Mouse (Mus musculus): ENCODE data around the gene Sart1.
"Not testable (repeated sequence)": the region's sequence is repeated elsewhere in the genome, so short reads cannot be mapped to it uniquely, and the experiment has no call there.

Gene Sart1

GRCm38 (mm10) chr19:5413840-5414239, 25.3 kb upstream of the Sart1 start:
- DNase-seq = no peak

DNA sequence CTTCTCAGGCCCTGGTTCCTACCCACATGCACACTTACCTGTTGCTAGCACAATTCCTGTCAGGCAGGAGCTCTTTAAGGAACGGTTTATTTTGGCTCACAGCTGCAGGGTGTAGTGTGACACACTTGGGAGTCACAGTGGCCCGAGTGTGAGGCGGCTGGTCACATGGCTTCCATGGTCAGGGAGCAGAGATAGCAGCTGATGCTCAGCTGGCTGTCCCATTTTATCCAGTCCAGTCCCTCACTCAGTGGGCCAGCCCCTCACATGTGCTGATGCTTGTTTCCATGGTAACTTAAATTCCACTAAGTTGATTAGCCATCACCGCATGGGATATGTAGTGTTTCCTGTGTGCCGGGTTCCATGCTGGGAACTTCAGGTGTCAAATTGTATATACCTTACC, 23.5 kb upstream of the Sart1 start:
- no peak for DNase-seq

GRCm38 (mm10) chr19:5410641-5411040, 22.1 kb upstream of the Sart1 start:
- no peak for DNase-seq

- no peak for DNase-seq
Measured at GRCm38 (mm10) chr19:5409068-5409467, 20.6 kb upstream of the Sart1 start.

DNA sequence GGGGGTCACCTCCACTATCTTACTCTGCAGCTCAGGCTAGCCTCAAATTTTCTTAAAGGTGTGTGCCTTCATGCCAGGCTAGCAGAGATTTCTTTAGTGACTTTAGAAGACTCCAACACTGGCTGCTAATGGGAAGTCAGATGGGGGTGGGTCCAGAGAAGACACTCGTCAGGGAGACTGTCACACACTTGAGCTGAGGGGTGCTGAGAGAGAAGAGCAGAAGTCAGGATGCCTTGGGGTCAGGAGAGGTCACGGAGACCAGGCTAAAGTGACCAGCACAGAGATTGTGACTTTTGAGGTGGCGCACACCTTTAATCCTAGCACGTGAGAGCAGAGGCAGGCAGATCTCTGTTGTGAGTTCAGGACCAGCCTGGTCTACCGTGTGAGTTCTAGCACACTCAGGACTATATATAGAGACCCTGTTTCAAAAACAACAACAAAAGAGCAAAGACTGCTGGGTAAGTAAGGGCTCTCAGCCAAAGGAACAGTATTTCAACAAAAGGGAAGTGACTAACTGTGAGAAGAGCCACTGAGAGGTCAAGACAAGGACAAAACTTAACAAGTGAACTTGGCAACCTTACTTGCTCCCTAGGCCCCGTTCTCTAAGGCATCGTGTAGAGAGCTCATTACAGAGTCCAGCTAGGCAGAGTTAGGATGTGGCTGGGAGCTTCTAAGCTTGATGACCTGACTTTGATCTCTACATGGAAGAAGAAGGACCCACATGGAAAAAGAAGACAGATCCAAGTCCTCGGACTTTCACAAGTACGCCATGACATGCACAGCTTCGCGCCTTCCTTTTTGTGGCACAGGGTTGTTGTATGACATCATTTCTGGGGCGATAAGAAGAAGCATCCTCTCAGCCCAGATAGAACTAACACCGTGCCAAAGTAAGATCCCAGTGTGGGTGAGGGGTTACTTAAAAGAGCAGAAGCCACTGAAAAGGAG, 19.8 kb upstream of the Sart1 start:
- DNase-seq = no peak

GRCm38 (mm10) chr19:5407133-5407532, 18.6 kb upstream of the Sart1 start:
- DNase-seq = peak; percentile 75 to 84

DNA sequence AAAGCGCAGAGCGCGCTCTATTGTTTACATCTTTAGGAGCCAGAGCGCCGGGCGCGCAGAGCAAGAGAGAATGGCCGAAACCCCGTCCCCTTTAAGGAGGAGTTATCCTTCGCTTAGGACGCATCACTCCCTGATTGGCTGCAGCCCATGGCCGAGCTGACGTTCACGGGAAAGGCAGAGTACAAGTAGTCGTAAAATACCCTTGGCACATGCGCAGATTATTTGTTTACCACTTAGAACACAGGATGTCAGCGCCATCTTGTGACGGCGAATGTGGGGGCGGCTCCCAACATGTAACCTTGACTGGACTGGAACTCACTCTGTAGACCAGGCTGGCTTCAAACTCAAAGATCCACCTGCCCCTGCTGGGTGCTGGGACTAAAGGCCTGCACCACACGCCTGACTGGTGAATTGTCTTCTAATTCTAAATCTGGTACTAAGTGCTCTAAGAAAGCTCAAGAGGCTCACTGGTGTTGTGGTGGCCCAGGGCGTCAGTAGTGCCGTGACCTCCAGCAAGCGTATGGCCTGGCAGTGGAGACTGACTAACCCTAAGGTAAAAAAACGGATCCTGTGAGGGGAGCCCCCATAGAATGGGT, 18.1 kb upstream of the Sart1 start:
- peak; percentile 51 to 52 for DNase-seq

- no peak for DNase-seq
Measured at GRCm38 (mm10) chr19:5405924-5406323, 17.4 kb upstream of the Sart1 start.

GRCm38 (mm10) chr19:5402293-5402692, 13.8 kb upstream of the Sart1 start, which contains the start of gene Tsga10ip:
Tsga10ip (minus strand) TSS chr19:5402526.
- DNase-seq = peak; percentile 48 to 68

GRCm38 (mm10) chr19:5401073-5401472, 12.6 kb upstream of the Sart1 start:
- DNase-seq = not testable (repeated sequence)

DNA sequence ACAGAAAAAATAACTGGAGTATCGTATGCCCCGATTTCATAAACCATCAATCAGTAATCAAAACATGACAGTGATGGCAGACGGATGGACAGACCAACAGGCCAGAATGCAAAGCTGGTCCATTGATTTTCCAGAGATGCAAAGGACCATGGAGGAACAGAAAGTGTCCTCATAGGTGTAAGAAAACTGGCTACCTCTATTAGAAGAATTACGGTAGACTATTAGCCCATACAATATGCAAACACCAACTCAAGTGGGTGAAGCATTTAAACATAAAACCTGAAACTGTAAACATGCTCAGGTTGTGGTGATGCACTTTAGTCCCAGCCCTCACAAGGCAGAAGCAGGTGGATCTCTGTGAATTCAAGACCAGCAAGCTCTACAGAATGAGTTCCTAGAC, 6.9 kb upstream of the Sart1 start:
- DNase-seq = no peak

GRCm38 (mm10) chr19:5394168-5394567, 5.7 kb upstream of the Sart1 start:
- peak; percentile 47 to 51 for DNase-seq

- peak; percentile 82 to 88 for DNase-seq
Measured at GRCm38 (mm10) chr19:5392892-5393291, 4.4 kb upstream of the Sart1 start.

GRCm38 (mm10) chr19:5390416-5390815, 1.9 kb upstream of the Sart1 start:
- DNase-seq = no peak

GRCm38 (mm10) chr19:5389647-5390046, 1.1 kb upstream of the Sart1 start:
- DNase-seq = no peak

- peak in 1 of 2 experiments; percentile 64 for DNase-seq
Measured at GRCm38 (mm10) chr19:5388011-5388441, 477 bp downstream of the Sart1 start.

DNA sequence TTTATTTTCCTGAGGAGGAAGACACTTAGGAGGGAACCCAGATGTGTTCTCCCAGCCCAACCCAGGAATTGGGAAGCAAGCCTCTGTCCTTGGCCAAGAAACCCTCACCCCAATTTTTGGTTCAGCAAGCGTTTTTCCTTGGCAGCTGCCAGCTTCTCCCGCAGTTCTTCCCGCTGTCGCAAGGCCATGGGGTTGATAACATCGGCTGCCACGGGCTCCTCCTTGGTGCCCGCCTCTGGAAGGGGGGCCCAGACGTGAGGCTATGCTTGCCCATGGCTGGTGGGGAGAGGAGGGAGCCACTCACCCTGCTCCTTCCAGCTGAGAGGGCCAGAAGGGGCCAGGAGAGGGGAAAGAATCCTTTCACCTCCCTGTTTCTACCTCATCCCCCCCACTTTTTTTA, 3.8 kb downstream of the Sart1 start:
- no peak for DNase-seq

DNA sequence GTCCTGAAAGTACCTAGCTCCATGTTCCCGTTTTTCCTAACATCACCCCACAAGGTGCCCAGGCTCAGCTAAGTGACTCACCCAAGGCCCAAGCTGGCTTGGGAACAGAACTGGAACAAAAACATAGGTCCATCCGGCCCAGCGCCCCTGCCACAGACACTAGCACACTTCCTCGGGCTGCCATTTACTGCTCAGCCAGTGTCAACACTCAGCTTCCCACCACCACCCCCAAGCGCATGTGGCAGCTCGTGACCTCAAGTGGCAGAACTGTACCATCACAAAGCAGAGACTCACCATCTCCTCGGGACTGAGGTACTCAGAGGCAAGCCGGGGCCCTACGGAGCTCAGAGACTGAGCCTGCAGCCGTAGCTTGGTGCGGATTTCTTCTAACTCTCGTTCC, 5.2 kb downstream of the Sart1 start:
- no peak for DNase-seq

GRCm38 (mm10) chr19:5377446-5377845, 11.1 kb downstream of the Sart1 start:
- DNase-seq = no peak

DNA sequence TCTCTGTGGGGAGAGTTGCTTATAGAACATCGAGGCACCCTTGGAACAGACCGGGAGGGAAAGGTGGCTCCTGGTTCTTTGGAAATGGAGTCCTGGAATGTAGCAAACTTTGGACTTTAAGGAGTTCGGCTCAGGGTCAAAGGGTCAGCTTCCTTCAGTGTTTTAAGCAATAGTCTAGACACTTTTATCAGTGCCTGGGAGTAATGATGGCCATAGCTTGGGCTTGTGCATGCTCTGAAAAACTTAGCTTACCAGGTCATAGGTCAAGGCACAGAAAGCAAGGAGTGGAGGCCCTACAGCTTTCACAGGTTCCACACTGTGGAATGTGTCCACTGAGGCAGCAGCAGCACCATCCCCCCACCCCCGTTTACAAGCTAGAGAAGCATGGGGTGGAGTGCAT, 13.8 kb downstream of the Sart1 start:
- no peak for DNase-seq

DNA sequence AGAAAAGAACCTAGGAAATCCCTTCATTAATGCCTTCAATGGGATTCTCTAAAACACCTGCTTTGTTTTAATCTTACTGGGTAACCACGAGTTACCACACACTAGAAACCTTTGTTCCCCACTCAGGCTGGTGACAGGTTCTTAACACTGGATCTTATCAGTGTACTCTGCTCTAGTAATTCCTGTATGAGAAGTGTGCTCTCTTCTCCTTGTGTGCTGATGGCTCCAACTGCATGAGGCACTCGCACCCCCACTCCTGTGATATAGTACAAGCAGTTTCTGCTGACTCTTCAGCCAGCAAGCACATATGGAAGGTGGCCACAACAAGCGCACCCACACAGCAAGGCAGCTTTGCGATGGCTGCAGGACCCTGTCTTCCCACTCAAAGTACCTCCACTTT, 14.3 kb downstream of the Sart1 start:
- no peak for DNase-seq

DNA sequence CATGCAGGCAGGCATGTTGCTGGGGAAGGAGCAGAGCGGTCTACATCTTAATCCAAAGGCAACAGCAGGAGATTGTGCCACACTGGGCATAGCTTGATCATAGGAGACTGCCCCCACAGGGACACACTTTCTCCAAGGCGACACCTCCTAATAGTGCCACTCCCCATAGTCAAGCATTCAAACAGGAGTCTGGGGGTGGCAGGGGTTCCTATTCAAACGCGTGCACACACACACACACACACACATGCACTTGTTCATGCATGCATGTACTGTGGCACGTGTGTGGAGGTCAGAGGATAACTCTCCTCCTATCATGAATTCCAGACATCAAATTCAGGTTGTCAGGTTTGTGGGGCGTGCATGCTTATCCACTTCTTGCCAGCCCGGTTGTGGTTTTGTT, 15.8 kb downstream of the Sart1 start:
- DNase-seq = no peak

DNA sequence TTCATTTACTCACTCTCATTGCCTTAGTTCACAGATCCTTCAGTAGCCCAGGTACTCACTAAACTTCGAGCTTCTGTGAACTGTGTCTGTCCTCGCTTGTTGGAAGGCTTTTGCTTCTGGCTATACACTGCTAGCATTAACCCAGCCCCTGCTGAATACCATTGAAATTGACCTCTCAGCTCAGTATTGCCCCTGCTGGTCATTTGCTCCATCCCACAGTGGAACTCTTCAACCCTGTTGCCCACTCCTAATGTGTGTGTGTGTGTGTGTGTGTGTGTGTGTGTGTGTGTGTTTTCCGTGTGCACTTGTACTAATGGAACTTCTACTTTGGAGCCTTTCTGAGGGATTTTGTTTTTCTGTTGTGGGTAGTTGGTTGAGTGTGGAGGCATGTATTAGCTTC, 17.6 kb downstream of the Sart1 start:
- no peak for DNase-seq

GRCm38 (mm10) chr19:5367455-5367854, 21.0 kb downstream of the Sart1 start:
- no peak for DNase-seq

Data from cerebellum, postnatal 14 days (tissue).